Mouse (Mus musculus) lung, embryonic 14.5 days (tissue): ENCODE data around the gene Reps2. TPM values are rescaled to one million over a fixed set of nuclear protein-coding genes. Genes with fewer than 3 reads are reported as not detected.

Experiments used
- ATAC-seq: fragments of 200-750 bp; cut with Nextera tagmentation; 2 replicates; pipeline ENCODE4 v1.8.0; 2017; ENCODE audit warnings: mild to moderate bottlenecking, moderate TSS enrichment, moderate library complexity; ENCODE audit not compliant: insufficient read depth
- DNase-seq: peaks from one replicate; pipeline ENCODE4 v3.0.0-alpha.2; 2015
- H3K27ac ChIP-seq: fragments of 300-500 bp; sonication (generic); 2 replicates; pipeline ENCODE4 v1.5.1; 2014; ENCODE audit warnings: low read depth, mild to moderate bottlenecking, moderate library complexity
- H3K27me3 ChIP-seq: fragments of 300-500 bp; sonication (generic); 2 replicates; pipeline ENCODE4 v1.6.1; 2014; ENCODE audit warnings: low read length, control low read depth; ENCODE audit not compliant: insufficient read depth
- H3K36me3 ChIP-seq: fragments of 300-500 bp; sonication (generic); 2 replicates; pipeline ENCODE4 v1.6.1; 2014; ENCODE audit warnings: control low read depth; ENCODE audit not compliant: insufficient read depth
- H3K4me1 ChIP-seq: fragments of 300-500 bp; sonication (generic); 2 replicates; pipeline ENCODE4 v1.6.1; 2014; ENCODE audit warnings: antibody characterized with exemption, control low read depth; ENCODE audit not compliant: insufficient read depth
- H3K4me2 ChIP-seq: fragments of 300-500 bp; sonication (generic); 2 replicates; pipeline ENCODE4 v1.6.1; 2014; ENCODE audit warnings: mild to moderate bottlenecking
- H3K4me3 ChIP-seq: fragments of 300-500 bp; sonication (generic); 2 replicates; pipeline ENCODE4 v1.5.1; 2014; ENCODE audit warnings: low read depth, low read length
- H3K9ac ChIP-seq: fragments of 300-500 bp; sonication (generic); 2 replicates; pipeline ENCODE4 v1.6.1; 2014
- H3K9me3 ChIP-seq: fragments of 300-500 bp; sonication (generic); 2 replicates; pipeline ENCODE4 v1.6.1; 2016; ENCODE audit warnings: low read depth, low read length, control low read depth
- CTCF ChIP-seq: IDR thresholded peaks from 2 replicates; pipeline ENCODE4 v1.5.1; 2016; ENCODE audit warnings: antibody characterized with exemption, low read depth
- WGBS: fragments of 180-500 bp; shearing (Covaris S2); extraction: QIAGEN DNeasy Blood & Tissue Kit; methylation state at CpG from one replicate; pipeline ENCODE4 v1.1.7; 2014; 5-methylcytosine and 5-hydroxymethylcytosine counted together
- polyA plus RNA-seq: library from polyadenylated mRNA; unstranded; fragments of >200 nt; fragmentation: Nextera tagmentation; extraction: Ambion mirVana; gene quantifications from 2 replicates; pipeline ENCODE4 v1.2.1, GENCODE M21; 2014

Gene Reps2
- polyA plus RNA-seq, 1 experiment from 2014 or later: 0.83 TPM

- DNase-seq (peak; percentile 83), ATAC-seq (peak; percentile 63)
- 25% methylated on average over 2 of the region's 2 CpGs for WGBS
- no peak overlapping the region for H3K9ac ChIP-seq
- H3K27ac ChIP-seq: no peak overlapping the region
- TF ChIP-seq CTCF: peak; percentile 73
- no peaks in the 10 kb centered on the region for H3K9me3 ChIP-seq
- H3K4me1 ChIP-seq: no peaks in the 10 kb centered on the region
- H3K4me3 ChIP-seq: no peak overlapping the region
- H3K36me3 ChIP-seq: no peaks in the 10 kb centered on the region
- no peak overlapping the region for H3K4me2 ChIP-seq
- no peaks in the 10 kb centered on the region for H3K27me3 ChIP-seq
Measured at GRCm38 (mm10) chrX:162527240-162527639, 116.2 kb downstream of the Reps2 start.

- 0 out of 2 replicates have a peak, but pooled peaks cover 4% of the 10 kb centered on the region for H3K27me3 ChIP-seq
- H3K9ac ChIP-seq: no peak overlapping the region
- H3K36me3 ChIP-seq: no peaks in the 10 kb centered on the region
- no peaks in the 10 kb centered on the region for H3K9me3 ChIP-seq
- ATAC-seq (peak; percentile 77; the same call in 1 of the 2 replicates), DNase-seq (peak; percentile 54)
- no peaks in the 10 kb centered on the region for H3K4me1 ChIP-seq
- no peak overlapping the region for H3K4me2 ChIP-seq
- no peak overlapping the region for H3K4me3 ChIP-seq
- whole genome bisulfite sequencing: 44% methylated on average over 9 of the region's 9 CpGs
- no peak overlapping the region for H3K27ac ChIP-seq
- TF ChIP-seq CTCF: no peak
Measured at GRCm38 (mm10) chrX:162521831-162522514, 121.5 kb downstream of the Reps2 start.

- no peak overlapping the region for H3K4me3 ChIP-seq
- 27% methylated on average over 4 of the region's 4 CpGs for WGBS
- TF ChIP-seq CTCF: no peak
- 0 out of 2 replicates have a peak, but pooled peaks cover 4% of the 10 kb centered on the region for H3K27me3 ChIP-seq
- ATAC-seq (peak; percentile 73; the same call in 1 of the 2 replicates), DNase-seq (peak; percentile 74)
- H3K36me3 ChIP-seq: no peaks in the 10 kb centered on the region
- H3K9me3 ChIP-seq: no peaks in the 10 kb centered on the region
- H3K27ac ChIP-seq: no peak overlapping the region
- H3K4me1 ChIP-seq: no peaks in the 10 kb centered on the region
- no peak overlapping the region for H3K9ac ChIP-seq
- no peak overlapping the region for H3K4me2 ChIP-seq
Measured at GRCm38 (mm10) chrX:162521197-162521596, 122.3 kb downstream of the Reps2 start.

- 0 out of 2 replicates have a peak, but pooled peaks cover 4% of the 10 kb centered on the region for H3K27me3 ChIP-seq
- H3K4me1 ChIP-seq: no peaks in the 10 kb centered on the region
- no peak overlapping the region for H3K4me2 ChIP-seq
- WGBS: 69% methylated on average over 2 of the region's 2 CpGs
- no peak overlapping the region for H3K4me3 ChIP-seq
- DNase-seq (no peak), ATAC-seq (no peak)
- no peaks in the 10 kb centered on the region for H3K9me3 ChIP-seq
- no peak for TF ChIP-seq CTCF
- H3K27ac ChIP-seq: no peak overlapping the region
- H3K9ac ChIP-seq: no peak overlapping the region
- H3K36me3 ChIP-seq: no peaks in the 10 kb centered on the region
Measured at GRCm38 (mm10) chrX:162520374-162520773, 123.1 kb downstream of the Reps2 start.

DNA sequence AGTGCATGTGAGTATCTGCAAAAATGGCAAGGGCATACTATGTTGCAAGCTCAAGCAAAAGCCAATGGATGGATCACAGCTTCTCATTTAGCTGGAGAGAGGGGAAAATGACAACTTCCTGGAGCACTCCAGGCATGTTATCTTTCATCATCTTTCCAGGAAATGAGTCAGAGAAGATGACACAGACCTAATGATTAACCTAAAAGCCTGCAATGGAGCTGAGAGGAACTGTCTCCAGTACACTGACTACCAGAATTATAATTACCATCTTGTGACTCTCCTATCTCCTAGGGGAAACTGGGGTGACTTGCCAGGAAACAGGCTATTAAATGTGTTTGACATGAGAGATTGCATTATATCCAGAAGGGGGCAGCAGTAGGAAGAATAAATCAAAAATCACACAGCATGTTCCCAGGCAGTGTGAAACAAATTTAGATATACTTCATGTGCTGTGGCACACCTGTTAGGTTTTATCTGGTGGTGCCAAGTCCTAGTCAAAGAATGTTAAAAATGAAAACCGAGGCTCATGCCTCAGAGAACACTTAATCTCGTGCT, 132.9 kb downstream of the Reps2 start:
- TF ChIP-seq CTCF: peak; percentile 36
- Histone ChIP-seq H3K4me1 (no peaks in the 10 kb centered on the region), H3K4me3 (no peak overlapping the region), H3K27me3 (no peaks in the 10 kb centered on the region), H3K36me3 (no peaks in the 10 kb centered on the region), H3K4me2 (no peak overlapping the region), H3K9me3 (no peaks in the 10 kb centered on the region), H3K27ac (no peak overlapping the region), H3K9ac (no peak overlapping the region)
- peak; percentile 38 for DNase-seq
- 55% methylated on average over 2 of the region's 2 CpGs for WGBS
- ATAC-seq: 0 out of 2 replicates have a peak, but pooled peaks have one; percentile 21

- no peak for DNase-seq
Measured at GRCm38 (mm10) chrX:162505186-162505585, 138.3 kb downstream of the Reps2 start.

GRCm38 (mm10) chrX:162503436-162503835, 140.0 kb downstream of the Reps2 start:
- H3K9ac ChIP-seq: no peak overlapping the region
- no peaks in the 10 kb centered on the region for H3K9me3 ChIP-seq
- H3K4me3 ChIP-seq: no peak overlapping the region
- 52% methylated on average over 2 of the region's 2 CpGs for WGBS
- H3K4me2 ChIP-seq: no peak overlapping the region
- DNase-seq (peak; percentile 10), ATAC-seq (no peak)
- H3K36me3 ChIP-seq: no peaks in the 10 kb centered on the region
- no peak overlapping the region for H3K27ac ChIP-seq
- TF ChIP-seq CTCF: no peak
- H3K27me3 ChIP-seq: no peaks in the 10 kb centered on the region
- H3K4me1 ChIP-seq: no peaks in the 10 kb centered on the region

More at GRCm38 (mm10) chrX:162505186-162505585, 138.3 kb downstream of the Reps2 start:
- H3K4me1 ChIP-seq: no peaks in the 10 kb centered on the region
- H3K9me3 ChIP-seq: no peaks in the 10 kb centered on the region
- 60% methylated on average over 2 of the region's 2 CpGs for WGBS
- no peak overlapping the region for H3K9ac ChIP-seq
- no peak overlapping the region for H3K4me2 ChIP-seq
- H3K36me3 ChIP-seq: no peaks in the 10 kb centered on the region
- no peak overlapping the region for H3K27ac ChIP-seq
- no peak for ATAC-seq
- TF ChIP-seq CTCF: no peak
- no peaks in the 10 kb centered on the region for H3K27me3 ChIP-seq
- no peak overlapping the region for H3K4me3 ChIP-seq
